Mouse (Mus musculus) adrenal gland, adult 2 months (tissue): ENCODE measurements at regions not wholly inside any gene's neighbourhood (a gene's known extent, or its start where the extent isn't known, plus 50 kb on each side); places are given as distances from the start of the nearest gene placed in this dataset.

Source experiments
- DNase-seq: peaks from one replicate; pipeline ENCODE4 v3.0.0; 2021

DNA sequence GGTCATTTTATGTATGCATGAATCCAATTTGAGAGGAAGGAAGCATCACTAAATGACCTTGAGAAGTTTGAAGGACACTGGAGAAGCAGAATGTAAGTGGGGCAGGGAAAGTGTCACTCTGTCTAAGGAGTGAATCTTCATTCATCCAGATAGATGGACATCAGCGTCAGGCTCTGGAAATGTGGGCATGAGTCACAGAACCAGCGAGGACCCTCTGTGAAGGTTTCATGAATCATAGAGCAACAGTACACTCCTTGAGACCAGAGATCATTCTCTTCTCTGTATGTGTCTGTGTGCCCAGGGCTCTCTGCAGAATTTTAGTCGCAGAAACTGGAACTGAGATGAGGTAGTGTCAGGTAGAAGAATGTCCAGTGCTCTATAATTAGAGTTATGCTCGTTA is 62.4 kb upstream of the Lypd6 start:
- DNase-seq = peak; percentile 57

DNA sequence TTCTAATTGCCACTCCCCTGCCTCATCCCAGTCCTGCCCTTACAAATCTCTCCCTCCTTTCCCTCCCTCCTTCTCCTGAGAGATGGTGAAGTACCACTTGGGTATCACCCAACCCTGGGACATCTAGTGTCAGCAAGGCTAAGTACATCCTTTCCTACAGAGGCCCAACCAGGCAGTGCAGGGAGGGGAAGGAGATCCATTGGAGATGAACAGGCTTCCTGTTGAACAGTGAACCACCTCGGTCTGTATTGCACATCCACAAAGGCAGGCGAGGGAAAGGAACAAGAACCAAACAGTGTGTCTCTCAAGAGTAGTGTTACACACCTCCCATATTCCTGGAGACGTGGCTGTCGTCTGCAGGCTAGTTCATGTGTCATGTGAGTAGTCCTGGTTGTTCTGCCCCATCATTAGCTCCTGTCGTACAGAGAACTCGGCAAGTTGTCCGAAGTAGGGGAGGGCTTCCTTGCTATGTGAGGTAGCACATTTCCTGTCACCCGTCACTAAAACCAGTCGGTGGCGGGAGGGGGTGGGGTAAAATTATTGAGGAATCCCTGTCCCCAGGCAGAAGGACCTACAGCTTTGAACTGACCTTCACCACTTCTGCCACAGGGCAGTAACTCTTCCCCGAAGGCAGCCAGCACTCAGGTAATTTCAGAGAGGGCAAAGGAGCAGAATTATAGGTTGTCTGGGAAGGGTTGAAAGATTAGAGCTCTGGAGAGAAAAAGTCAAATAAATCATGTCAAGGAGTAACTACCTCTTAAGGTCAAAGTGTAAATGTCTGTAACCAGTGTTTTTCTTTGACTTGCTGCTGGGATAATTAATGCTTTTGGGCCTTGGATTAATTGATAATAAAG is 61.3 kb upstream of the Lypd6 start:
- peak; percentile 15 for DNase-seq

DNA sequence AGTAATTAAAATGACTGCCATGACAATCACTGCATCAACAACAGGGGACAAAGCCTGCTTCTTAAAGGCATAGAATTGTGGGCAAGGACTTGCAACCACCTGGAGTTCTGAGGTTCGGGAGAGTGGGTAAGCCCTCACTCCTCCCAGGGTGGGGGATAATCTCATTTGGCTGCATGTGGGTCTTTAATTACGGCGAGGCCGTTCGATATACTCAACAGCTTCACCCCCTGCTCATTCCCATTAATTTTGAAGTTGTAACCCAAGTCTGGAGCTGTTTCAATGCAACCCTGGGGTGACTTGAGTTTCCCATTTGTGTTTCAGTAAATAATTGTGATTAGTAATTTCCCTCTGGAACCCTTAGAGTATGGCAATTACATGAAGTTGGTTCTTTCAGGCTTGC is 57.9 kb upstream of the Lypd6 start:
- no peak for DNase-seq

DNA sequence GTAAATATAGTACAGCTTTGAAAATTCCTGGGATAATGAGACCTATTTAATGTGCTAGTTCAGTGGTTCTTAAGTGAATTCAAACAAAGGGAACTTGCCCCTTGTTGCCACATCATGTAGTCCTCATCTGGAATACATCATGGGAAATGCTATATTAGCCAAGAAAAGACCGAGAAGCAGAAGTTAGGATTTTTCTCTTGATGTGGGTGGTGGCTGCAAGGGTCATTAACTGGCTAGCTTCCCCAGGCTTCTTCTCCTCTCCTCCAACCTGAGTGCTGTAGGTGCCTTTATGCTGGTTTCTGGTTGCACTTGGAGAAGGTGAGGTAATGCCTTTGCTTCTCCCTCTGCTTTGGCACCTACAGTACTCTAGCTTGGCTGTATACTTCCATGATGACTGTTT is 55.8 kb upstream of the Lypd6 start:
- DNase-seq = no peak

DNA sequence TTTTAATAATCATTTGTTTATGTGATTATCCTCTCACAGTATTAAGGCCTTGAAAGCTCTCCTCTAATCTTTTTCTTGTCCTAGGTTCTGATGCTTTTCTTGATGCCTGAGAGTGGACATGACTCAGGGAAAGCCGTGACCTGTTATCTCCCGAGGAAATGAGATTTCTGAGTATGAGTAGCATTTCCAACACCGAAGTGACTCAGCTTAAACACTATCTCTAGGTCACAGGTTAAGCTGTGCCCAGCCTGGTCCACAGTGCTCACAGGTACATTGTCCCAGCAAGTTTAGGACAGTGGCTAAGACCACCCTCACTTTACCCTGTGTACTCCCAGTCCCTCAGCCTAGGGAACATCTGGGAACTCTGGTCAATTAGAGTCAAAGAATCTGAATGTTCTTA is 53.9 kb upstream of the Lypd6 start:
- DNase-seq = peak; percentile 34

DNA sequence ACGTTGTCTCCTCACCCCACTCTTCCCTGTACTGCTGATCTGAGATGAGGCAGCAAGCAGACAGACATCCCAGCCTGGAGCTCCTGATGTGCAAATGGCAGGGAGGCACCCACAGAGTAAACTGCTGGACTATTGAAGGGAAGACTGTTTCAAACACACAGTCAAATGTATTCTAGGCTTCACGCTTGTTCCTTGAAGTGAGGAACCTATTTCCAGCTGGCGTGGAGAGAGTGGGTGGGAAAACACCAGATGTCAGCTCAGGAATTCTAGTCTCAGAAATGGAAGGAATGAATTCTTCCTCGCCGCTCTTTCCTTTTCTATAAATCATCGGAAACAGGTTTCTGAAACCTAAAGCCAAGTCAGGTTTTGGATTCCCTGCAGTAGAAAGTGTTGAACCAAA is 53.0 kb upstream of the Lypd6 start:
- DNase-seq = no peak

DNA sequence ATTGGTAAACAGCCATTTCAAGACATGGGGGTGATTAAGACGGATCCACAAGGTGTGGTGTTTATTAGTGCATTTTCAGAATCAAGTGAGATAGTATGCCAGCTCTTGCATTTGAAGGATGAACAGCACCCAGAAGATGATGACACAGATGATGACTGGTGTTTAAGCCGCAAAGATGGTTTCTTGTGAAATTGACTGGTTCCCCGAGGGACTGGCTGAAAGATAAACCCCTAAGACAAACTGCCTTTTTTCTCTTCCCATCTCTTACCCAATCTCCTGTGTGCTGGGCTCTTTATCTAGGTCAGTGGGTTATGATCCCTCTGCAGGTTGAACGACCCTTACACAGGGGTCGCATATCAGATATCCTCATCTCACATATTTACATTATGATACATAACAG is 52.3 kb upstream of the Lypd6 start:
- no peak for DNase-seq

DNA sequence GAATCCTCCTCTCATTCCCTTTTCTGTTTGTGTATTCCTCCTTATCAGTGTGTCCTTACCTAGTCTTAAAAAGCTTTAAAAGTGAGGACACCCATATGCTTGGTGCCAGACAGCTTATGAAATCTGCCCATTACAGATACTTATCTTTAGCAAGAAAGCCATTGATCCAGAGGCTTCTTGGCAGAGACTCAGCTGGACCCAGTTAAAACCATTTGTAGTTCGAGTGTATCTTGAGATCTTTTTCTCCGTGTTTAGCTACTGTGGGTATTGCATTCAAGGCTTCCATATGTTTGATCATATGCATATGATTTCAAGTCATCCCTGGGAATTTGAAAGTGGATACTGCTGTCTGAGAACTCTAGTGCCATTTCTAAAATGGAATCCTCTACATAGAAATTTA is 51.5 kb upstream of the Lypd6 start:
- no peak for DNase-seq
